Mouse (Mus musculus) ES-E14 (cell line): Measurements from ENCODE around the gene Tubb4a. TPM values are rescaled to one million over a fixed set of nuclear protein-coding genes. Genes with fewer than 3 reads are reported as not detected.
A peak's percentile ranks its signal among the peaks of the same experiment; 100 is the strongest.

Experiments
- DNase-seq: peaks from one replicate; pipeline ENCODE4 v3.0.0-alpha.2; 2013; ENCODE audit warnings: low read depth, low spot score
- H3K27ac ChIP-seq: 2 replicates; pipeline ENCODE4 v1.5.1; 2012; ENCODE audit warnings: low read depth, mild to moderate bottlenecking, low read length, moderate library complexity, mixed read lengths; ENCODE audit not compliant: poor library complexity, insufficient read depth, severe bottlenecking
- H3K36me3 ChIP-seq: 2 replicates; pipeline ENCODE4 v1.6.1; 2012; ENCODE audit warnings: mild to moderate bottlenecking, low read length, moderate library complexity, mixed read lengths; ENCODE audit not compliant: control insufficient read depth, poor library complexity, insufficient read depth, severe bottlenecking
- H3K4me1 ChIP-seq, 2 experiments: fragments of 150-350 bp in 1 of 2; sonication (generic) in 1 of 2; 2 replicates each; pipeline ENCODE4 v1.6.1; 2012; ENCODE audit warnings: low read length in 2 of 2, mild to moderate bottlenecking in 1 of 2, mixed read lengths in 1 of 2; ENCODE audit not compliant: control insufficient read depth in 2 of 2, insufficient read depth in 2 of 2, poor library complexity in 1 of 2
- H3K4me3 ChIP-seq, 2 experiments: fragments of 150-350 bp in 1 of 2; sonication (generic) in 1 of 2; 2 replicates each; pipeline ENCODE4 v1.5.1; 2012; ENCODE audit warnings: low read length in 2 of 2, low read depth in 1 of 2, mild to moderate bottlenecking in 1 of 2, mixed read lengths in 1 of 2; ENCODE audit not compliant: insufficient read depth in 1 of 2, poor library complexity in 1 of 2, severe bottlenecking in 1 of 2
- H3K9ac ChIP-seq: 2 replicates; pipeline ENCODE4 v1.6.1; 2012; ENCODE audit warnings: low read depth, mild to moderate bottlenecking, low read length, mixed read lengths; ENCODE audit not compliant: poor library complexity, insufficient read depth, severe bottlenecking
- H3K9me3 ChIP-seq: fragments of 150-350 bp; sonication (generic); 2 replicates; pipeline ENCODE4 v1.6.1; 2012; ENCODE audit warnings: low read depth, mild to moderate bottlenecking, low read length; ENCODE audit not compliant: control insufficient read depth, insufficient read depth
- CHD2 ChIP-seq: IDR thresholded peaks from 2 replicates; pipeline ENCODE4 v1.6.1; 2014; ENCODE audit warnings: mild to moderate bottlenecking, low read depth, low read length, inconsistent platforms
- HCFC1 ChIP-seq: IDR thresholded peaks from 2 replicates; pipeline ENCODE4 v1.6.1; 2012; ENCODE audit warnings: low read length, inconsistent platforms, borderline replicate concordance; ENCODE audit not compliant: insufficient read depth
- MAFK ChIP-seq: IDR thresholded peaks from 2 replicates; pipeline ENCODE4 v1.6.1; 2014; ENCODE audit warnings: mild to moderate bottlenecking, low read depth, low read length, inconsistent platforms; ENCODE audit not compliant: insufficient read depth
- ZC3H11A ChIP-seq: IDR thresholded peaks from 2 replicates; pipeline ENCODE4 v1.6.1; 2012; ENCODE audit warnings: low read depth, mild to moderate bottlenecking, inconsistent platforms, low read length, borderline replicate concordance
- ZNF384 ChIP-seq: IDR thresholded peaks from 2 replicates; pipeline ENCODE4 v1.6.1; 2012; ENCODE audit warnings: low read depth, low read length, inconsistent platforms
- in situ Hi-C, 2 experiments: fragments of 600-800 bp; cut with MboI; formaldehyde crosslinking; loops; one replicate each; pipeline ENCODE4 v1.15.1; 2025; ENCODE audit warnings: low sequenced_read_pairs in 2 of 2, inconsistent platforms in 1 of 2; ENCODE audit not compliant: unreplicated experiment in 2 of 2
- total RNA-seq: library from RNA; depleted of rRNA; stranded (reverse); fragments of 300-350 nt; gene quantifications from 2 replicates; pipeline ENCODE4 v1.2.3, GENCODE M21; 2012; rRNA removed

The Tubb4a gene
- total RNA-seq, 1 experiment = 0.89 TPM

- H3K9ac ChIP-seq = peak overlapping the region; percentile 80; the same call in 1 of the 2 replicates
Measured at GRCm38 (mm10) chr17:57032854-57033253, 54.7 kb downstream of the Tubb4a start.

GRCm38 (mm10) chr17:57031661-57032420 lies 55.7 kb downstream of the Tubb4a start:
- H3K36me3 ChIP-seq = peaks cover 18% of the 10 kb centered on the region
- TF ChIP-seq CHD2 (peak; percentile 97), HCFC1 (peak; percentile 55; the same call in 1 of the 2 replicates), ZNF384 (no peak)
- peak overlapping the region; percentile 66 to 72 for H3K4me3 ChIP-seq
- H3K9me3 ChIP-seq = no peaks in the 10 kb centered on the region
- peaks cover 3 to 7% of the 10 kb centered on the region in 2 experiments; a peak in 1 of 4 replicates for H3K4me1 ChIP-seq
- in situ Hi-C loops = no loop called here
- DNase-seq = peak; percentile 100
- H3K27ac ChIP-seq = peak overlapping the region; percentile 35
- peak overlapping the region; percentile 80 for H3K9ac ChIP-seq

More at GRCm38 (mm10) chr17:57032854-57033253, 54.7 kb downstream of the Tubb4a start:
- Histone ChIP-seq H3K4me3 (peak overlapping the region; percentile 66 to 72; a peak in 3 of 4 replicates), H3K9me3 (no peaks in the 10 kb centered on the region), H3K36me3 (peaks cover 10% of the 10 kb centered on the region), H3K4me1 (peaks cover 3 to 8% of the 10 kb centered on the region in 2 experiments; a peak in 1 of 4 replicates), H3K27ac (no peak overlapping the region)
- no peak for DNase-seq
- TF ChIP-seq CHD2 = no peak
- TF ChIP-seq HCFC1 = no peak
- TF ChIP-seq ZC3H11A = no peak
- TF ChIP-seq ZNF384 = no peak
- no peak for TF ChIP-seq MAFK
- in situ Hi-C loops = no loop called here

- TF ChIP-seq HCFC1 (peak; percentile 9; the same call in 1 of the 2 replicates), ZNF384 (no peak), MAFK (no peak), CHD2 (no peak)
- DNase-seq = no peak
- H3K9me3 ChIP-seq = no peaks in the 10 kb centered on the region
- H3K4me1 ChIP-seq = peaks cover 3 to 7% of the 10 kb centered on the region in 2 experiments; a peak in 1 of 4 replicates
- H3K36me3 ChIP-seq = peaks cover 25% of the 10 kb centered on the region
- H3K4me3 ChIP-seq = peak within 1 kb of the TSS; percentile 95 to 99
- peak within 1 kb of the TSS; percentile 90 for H3K27ac ChIP-seq
- peak within 1 kb of the TSS; percentile 98 for H3K9ac ChIP-seq
- in situ Hi-C loops = no loop called here
Measured at GRCm38 (mm10) chr17:57030931-57031660, 56.5 kb downstream of the Tubb4a start, which contains the start of gene Khsrp. Gene Khsrp (minus strand): TSS chr17:57031522.

Other genes starting within 250 kb of the Tubb4a start
- gene Acsbg2, start 213.3 kb downstream of the Tubb4a start, total RNA-seq = 0.58 and 0.90 TPM in 2 replicates
- 17.3 and 24.0 TPM in 2 replicates for gene 1700061G19Rik, start 212.3 kb downstream of the Tubb4a start, total RNA-seq
- 24.6 and 25.9 TPM in 2 replicates for gene Mllt1, start 152.4 kb downstream of the Tubb4a start, total RNA-seq
- gene Acer1, start 105.7 kb downstream of the Tubb4a start, total RNA-seq = 0.54 and 0.74 TPM in 2 replicates
- 185 and 187 TPM in 2 replicates for gene Clpp, start 97.5 kb downstream of the Tubb4a start, total RNA-seq
- 37.1 and 39.5 TPM in 2 replicates for gene Alkbh7, start 90.4 kb downstream of the Tubb4a start, total RNA-seq
- gene Pspn, start 87.8 kb downstream of the Tubb4a start, total RNA-seq = not detected in 2 replicates
- gene Gtf2f1, start 76.5 kb downstream of the Tubb4a start, total RNA-seq = 71.6 and 101 TPM in 2 replicates
- gene Gm17949, start 76.3 kb downstream of the Tubb4a start, total RNA-seq = not detected in 2 replicates
- 81.7 and 82.3 TPM in 2 replicates for gene Khsrp, start 56.3 kb downstream of the Tubb4a start, total RNA-seq
- gene Slc25a41, start 46.1 kb downstream of the Tubb4a start, total RNA-seq = 0.37 and 0.40 TPM in 2 replicates
- gene Crb3, start 28.7 kb downstream of the Tubb4a start, total RNA-seq = 6.2 and 15.4 TPM in 2 replicates
- gene Slc25a23, start 27.9 kb downstream of the Tubb4a start, total RNA-seq = 5.2 and 5.9 TPM in 2 replicates
- gene Dennd1c, start 9.3 kb downstream of the Tubb4a start, total RNA-seq = 0.45 and 0.53 TPM in 2 replicates
- 8.9 and 10.6 TPM in 2 replicates for gene Tnfsf9, start 17.5 kb upstream of the Tubb4a start, total RNA-seq
- 1.2 TPM in 1 of 2 replicates, not detected in the other for gene Cd70, start 62.0 kb upstream of the Tubb4a start, total RNA-seq
- 0.13 TPM in 1 of 2 replicates, not detected in the other for gene Tnfsf14, start 106.4 kb upstream of the Tubb4a start, total RNA-seq
- 0.22 and 0.37 TPM in 2 replicates for gene C3, start 140.4 kb upstream of the Tubb4a start, total RNA-seq
- gene Gpr108, start 160.7 kb upstream of the Tubb4a start, total RNA-seq = 25.0 and 32.8 TPM in 2 replicates
- 40.6 and 45.5 TPM in 2 replicates for gene Trip10, start 161.7 kb upstream of the Tubb4a start, total RNA-seq
- 1.1 and 1.3 TPM in 2 replicates for gene Vav1, start 191.3 kb upstream of the Tubb4a start, total RNA-seq